Mouse (Mus musculus): ENCODE data around the gene Barhl1.

GRCm38 (mm10) chr2:28863857-28864256, 52.6 kb downstream of the Barhl1 start:
- TF ChIP-seq MAX (IDR thresholded peaks at IDR 0.05; ENCODE audit: low read depth), result no peak
- TF ChIP-seq POLR2A (IDR thresholded peaks at IDR 0.05; ENCODE audit: insufficient read length, low read depth), result no peak
- no peak for TF ChIP-seq USF1 (IDR thresholded peaks at IDR 0.05; ENCODE audit: low read depth)
- no peak for TF ChIP-seq REST (IDR thresholded peaks at IDR 0.05; ENCODE audit: insufficient read depth, insufficient read length)
- no peak for TF ChIP-seq TCF3 (IDR thresholded peaks at IDR 0.05; ENCODE audit: insufficient read length, low read depth)

All from myocyte (in vitro differentiated cells).